Mouse (Mus musculus): Measurements from ENCODE around the gene Tnfaip8l2.

Gene Tnfaip8l2

DNA sequence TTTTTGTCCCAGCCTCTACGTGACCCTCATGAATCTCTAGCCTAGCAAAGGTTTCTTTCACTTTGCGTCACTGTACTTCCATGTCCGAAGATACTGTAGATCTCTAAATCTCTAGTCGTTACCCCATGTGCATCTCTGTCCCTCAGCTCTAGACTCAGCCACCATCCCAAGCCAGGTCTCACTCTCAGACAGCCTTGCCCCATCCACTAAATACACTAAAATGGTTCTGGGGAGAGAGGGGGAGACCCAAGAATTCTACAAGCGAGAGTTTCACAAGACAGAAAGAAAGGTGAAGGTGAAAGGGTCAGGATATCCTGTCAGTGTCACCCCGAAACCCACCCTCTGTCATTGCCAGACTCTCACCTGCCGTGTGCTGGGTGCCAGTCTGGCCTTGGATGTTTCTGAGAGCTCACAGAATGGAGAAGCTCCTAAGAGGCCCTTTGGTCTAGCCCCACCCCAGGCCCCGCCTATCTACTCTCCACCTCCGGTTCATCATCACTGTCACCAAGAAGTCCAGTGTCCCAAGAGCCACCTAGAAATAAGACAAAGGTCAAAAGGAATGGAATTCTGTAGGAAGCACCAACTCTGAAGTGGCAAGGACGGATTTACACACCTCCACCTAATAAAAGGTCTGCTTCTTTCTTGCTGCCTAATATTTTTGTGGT, at the start of gene Tnfaip8l2:
Tnfaip8l2 (minus strand) TSS at position 409 of the 665 bp plus-strand sequence.
- DNase-seq: peak; percentile 96

DNA sequence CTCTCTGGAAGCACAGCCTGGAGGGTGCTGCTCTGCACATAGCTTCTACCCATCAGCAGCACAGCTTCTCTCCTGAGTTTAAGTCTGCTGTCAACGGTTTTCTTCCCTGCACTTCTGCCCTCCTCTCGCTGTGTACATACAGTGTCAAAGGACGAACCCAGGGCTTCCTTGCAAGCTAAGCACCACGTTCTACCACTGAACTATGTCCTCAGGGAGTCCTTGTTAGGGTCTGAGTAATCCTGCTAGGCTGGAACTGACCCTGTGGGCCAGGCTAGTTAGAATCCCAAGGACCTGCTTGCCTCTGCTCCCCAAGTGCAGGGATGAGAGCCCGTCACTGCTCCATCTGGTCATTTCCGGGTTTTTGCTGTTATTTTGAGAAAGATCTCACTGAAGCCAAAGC, 44.7 kb upstream of the Tnfaip8l2 start:
- no peak for DNase-seq

DNA sequence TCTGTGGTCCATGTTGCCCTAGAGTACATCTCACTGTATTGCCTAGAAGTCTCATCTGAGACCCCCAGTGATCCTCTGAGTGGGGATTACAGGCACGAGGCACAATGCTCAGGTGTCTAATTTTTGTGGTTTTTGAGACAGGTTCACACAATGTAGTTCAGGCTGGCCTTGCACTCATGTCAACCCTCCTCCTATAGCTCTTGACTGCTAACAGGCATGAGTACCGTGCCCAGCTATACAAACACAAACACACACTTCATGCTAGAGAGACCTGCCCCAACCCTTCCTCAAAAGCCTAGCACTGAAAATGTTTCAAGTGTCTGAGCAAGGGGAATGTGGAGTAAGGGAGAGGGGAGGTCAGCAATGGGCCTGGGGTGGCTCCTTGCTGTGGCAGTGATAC, 43.9 kb upstream of the Tnfaip8l2 start:
- peak; percentile 75 for DNase-seq

DNA sequence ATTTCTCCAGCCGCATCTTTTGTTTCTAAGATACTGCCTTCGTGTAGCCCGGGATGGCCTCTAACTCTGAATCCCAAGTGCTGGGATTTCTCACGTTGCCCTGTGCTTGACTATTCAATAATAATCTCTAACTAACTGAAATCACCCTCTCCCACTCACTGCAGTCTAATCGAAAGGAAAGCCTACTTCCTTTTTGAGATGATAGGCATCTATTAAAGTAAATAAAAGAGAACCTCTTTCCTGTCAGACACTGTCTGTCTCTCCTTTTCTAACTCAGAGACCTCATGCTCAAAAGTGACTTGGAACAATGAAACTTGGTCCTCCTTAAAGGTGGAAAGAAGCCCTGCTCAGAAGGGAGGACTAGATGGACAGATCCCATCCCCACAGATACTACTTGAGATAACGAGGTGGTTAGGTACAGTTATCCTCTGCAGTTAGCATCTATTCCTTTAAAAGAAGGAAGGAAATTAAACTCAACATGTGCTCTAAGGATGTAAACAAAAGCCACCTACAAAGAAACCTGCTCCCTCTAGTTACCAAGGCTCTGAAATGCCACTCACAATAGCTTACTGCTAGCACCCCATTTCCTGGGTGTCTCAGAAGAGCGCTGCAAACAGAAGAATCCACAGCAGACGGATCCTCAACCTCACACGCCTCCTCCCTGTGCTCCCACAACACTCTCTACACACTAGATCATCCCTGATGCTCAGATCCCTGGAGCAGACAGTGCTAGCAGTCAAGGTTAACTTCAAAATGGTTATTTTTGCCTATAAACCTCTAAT, 42.8 kb upstream of the Tnfaip8l2 start:
- no peak for DNase-seq

DNA sequence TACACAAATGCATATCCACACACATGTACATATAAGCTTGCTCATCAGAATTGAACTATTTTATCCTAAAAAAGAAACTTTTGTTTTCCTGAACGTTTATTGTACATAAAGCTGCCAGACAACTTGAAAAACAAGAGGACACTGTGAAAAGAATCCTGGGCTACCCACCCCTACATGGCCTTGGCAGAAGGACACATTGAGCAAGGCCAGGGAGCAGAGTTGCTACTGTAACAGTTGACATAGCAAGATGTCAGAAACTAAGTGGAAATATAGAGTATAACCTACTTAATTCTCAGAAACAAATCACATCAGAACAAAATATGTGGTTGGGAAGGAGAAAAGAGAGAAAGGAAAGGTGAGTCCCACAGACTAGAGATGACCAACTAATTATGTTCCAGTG, 39.7 kb upstream of the Tnfaip8l2 start:
- DNase-seq: no peak

DNA sequence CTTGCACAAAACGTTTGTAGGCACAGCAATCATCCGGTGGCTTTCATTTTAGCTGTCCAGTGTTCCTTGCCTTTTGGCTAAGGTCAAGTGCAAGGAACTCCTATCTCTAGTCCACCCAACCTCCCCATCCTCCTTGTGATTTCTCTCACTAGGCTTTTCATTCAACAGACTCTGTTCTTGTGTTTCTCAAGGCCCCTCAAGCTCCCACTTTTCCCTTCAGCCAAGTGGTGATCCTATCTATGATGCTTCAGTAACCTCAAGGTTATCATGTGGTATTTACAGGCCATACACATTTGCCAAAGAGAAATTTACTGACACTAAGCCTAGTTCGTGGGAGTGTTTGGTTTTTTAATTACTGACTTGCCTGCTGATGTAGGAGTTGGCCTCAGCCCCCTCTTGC, 37.7 kb upstream of the Tnfaip8l2 start:
- DNase-seq: peak; percentile 51

DNA sequence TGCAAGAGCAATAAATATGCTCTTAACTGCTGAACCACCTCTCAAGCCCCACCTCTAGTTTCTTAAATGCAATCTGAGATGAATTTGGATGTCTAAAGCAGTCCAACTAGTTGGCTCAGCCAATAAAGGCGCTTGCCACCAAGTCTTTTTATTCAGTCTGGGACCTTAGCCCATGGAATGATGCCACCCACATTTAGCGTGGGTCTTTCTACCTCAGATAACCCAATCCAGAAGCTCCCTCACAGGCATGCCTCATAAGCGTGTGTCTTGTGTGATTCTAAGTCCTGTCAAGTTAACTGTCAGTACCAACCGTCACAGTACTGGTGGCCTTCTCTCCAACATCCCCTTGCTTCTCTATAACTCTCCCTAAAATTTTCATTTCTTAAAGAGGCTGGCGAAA, 36.8 kb upstream of the Tnfaip8l2 start:
- DNase-seq: no peak

DNA sequence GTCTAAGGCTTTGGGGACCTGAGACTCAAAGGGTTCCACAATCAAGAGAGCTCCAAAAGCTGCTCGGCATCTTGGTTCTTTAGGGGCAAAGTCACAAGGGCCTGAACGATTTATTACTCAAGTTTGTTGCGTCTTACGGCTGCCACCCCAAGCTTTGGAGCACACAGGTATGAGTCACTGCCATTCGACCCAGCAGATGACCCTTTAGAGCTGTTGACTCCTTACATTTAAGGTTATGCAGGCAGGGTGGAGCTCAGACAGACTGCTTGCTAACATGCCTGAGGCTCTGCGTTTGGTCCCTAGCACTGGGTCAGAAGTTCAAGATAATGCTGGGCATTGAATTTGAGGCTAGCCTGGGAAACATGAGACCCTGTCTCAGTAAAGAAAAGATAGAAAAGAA, 35.4 kb upstream of the Tnfaip8l2 start:
- no peak for DNase-seq

DNA sequence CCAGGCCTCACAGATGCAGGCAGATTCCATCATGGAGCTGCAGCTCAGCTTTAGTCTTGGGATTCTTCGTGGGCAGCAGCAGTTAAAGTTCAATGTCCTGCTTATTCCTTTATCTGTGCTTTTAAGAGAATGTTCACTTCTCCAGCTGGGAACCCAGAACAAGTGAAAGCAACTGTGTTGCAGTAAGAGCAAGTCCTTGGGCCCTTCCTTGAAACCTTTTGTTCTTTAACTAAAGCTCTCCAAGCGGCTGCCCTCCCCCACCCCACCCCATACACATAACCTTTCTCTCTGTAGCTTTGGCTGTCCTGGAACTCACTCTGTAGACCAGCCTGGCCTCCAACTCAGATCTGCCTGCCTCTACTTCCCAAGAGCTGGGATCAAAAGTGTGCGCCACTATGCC, 34.3 kb upstream of the Tnfaip8l2 start:
- DNase-seq: no peak

DNA sequence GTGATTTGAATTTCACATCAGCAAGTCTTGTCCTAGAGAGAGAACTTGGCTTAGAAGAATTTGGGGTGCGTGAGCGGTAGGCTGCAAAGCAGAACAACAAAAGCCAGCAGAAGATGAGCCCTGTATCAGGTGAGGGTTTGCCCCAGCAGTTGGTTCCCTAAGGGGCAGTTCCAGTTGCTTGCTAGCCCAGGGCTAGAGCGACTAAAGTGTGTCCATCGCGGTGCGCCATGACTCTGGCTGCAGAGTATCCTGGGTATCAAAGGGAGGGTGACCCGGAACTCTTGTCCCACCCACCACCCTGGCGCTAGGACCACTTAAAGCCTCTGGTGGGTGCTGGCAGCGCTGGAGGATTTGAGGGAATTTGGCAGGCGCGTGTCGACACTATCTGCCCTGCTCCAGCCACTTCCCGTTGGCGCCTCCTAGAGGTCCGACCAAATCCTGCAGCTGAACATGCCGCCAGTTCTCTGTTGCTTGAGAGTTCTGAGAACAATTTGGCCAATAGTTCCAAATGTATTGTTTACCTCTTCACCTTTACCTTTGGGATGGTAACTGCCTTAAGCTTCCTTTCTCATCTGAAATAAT, 31.9 kb upstream of the Tnfaip8l2 start:
- DNase-seq: peak; percentile 97

DNA sequence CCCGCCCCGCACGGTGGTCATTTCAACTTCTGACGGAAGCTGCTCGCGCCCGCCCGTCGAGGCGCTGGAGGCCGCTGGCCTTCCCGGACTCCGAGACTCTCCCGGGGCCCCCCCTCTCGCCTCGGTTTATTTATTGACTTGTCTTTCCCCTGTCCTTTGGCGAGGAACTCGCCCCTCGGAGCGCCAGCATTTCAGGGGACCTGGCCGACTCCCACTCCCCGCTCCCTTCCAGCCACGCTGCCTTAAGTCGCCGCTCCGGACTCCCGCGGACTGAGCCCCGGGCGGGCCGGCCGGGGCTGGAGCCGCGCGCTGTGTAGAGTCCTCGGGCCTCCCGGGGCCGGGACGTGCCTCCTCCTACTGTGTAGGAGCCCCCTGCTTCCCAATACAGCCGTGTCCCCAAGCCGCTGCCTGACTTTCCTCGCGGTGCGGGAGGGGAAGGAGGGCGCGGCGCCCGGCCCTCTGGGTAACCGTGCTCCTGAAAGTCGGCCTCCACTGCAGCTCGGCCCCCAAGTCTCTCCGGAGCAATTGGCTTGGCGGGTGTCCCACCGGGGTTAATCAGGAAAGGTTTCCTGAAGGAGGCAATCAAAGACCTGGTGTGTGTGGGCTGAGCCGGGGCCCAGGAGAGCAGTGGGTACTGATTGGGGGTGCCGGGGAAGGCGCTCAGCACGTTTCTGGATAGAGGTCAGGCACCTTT, 31.2 kb upstream of the Tnfaip8l2 start:
- peak; percentile 91 for DNase-seq

DNA sequence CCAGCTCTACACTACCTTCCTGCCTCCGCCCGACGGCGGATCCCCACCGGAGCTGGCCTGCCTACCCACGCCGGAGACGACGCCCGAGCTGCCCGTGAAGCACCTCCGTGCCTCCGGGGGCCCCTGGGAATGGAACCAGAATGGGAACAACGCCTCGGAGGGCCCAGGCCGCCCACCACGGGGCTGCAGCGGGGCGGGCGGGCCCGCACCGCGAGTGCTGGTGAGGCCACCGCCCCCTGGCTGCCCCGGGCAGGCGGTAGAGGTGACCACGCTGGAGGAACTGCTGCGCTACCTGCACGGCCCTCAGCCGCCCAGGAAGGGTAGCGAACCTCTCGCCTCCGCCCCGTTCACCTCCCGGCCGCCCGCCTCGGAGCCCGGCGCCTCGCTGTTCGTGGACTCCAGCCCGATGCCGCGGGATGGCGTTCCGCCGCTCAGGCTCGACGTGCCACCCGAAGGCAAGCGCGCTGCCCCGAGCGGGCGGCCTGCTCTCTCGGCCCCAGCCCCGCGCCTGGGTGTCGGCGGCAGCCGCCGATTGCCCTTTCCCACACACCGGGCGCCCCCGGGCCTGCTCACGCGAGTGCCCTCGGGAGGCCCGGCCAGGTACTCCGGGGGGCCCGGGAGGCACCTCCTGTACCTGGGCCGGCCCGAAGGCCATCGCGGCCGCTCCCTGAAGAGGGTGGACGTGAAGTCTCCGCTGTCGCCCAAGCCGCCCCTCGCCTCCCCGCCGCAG, 30.5 kb upstream of the Tnfaip8l2 start:
- DNase-seq: peak; percentile 92

DNA sequence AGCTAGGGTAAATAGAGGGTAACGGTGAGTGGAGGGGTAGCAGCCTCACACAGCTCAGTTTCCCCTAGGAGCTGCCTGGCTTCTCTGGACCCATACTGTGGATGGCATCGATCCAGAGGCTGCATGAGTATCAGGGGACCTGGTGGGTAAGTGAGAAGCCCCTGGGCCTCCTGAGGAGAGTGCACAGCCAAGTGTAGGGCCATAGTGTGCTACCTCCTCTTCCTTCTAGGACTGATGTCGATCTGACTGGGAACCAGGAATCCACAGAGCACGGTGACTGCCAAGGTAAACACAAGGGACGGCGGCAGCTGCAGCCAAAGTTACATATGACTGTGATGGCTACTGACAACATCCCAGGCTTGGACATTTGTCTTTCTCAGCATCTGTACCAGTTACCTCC, 28.9 kb upstream of the Tnfaip8l2 start:
- peak; percentile 90 for DNase-seq

DNA sequence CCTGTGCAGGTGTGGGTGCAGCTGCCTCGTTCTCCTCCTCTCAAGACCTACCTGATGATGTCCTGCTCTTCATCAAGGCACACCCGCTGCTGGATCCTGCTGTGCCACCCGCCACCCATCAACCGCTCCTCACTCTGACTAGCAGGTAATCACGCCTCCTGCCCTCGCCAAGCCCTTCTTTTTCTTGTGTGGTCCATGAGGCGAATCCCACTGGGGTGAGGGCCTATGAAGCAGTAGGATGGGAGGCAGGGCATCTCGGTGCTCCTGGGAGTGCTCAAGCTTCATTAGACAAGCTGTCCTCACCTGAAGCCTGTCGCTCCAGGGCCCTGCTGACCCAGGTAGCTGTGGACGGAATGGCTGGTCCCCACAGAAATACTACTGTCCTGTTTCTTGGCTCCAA, 27.8 kb upstream of the Tnfaip8l2 start:
- DNase-seq: peak; percentile 90

DNA sequence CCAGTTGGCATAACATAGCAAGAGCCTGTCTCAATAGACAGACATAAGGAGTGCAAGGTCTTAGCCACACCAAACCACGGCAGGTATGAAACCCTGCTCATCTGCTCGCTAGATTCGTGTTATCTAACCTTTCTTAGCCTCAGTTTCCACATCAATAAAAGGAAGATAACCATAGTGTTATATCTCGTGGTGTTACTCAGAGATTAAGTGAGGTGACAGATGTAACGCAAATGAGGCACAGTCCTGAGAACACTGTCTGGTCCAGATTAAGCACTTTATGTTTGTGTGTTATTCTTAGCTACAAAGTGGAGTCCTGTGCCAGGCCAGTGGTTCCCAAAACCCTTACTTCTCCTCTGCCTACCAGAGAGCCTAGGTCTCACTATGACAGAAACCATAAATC, 22.7 kb upstream of the Tnfaip8l2 start:
- no peak for DNase-seq

DNA sequence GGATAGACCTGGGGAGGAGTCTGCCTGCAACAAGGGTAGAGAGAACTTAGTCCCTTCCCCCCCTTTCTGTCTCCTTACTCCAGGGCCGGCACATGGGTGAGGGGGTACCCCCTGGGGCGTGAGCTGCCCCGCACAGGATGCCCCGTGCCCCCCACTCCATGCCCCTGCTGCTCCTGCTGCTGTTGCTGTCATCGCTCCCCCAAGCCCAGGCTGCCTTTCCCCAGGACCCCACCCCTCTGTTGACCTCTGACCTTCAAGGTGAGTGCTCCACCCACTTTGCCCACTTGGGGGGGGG, 22.0 kb upstream of the Tnfaip8l2 start:
- DNase-seq: peak; percentile 91

DNA sequence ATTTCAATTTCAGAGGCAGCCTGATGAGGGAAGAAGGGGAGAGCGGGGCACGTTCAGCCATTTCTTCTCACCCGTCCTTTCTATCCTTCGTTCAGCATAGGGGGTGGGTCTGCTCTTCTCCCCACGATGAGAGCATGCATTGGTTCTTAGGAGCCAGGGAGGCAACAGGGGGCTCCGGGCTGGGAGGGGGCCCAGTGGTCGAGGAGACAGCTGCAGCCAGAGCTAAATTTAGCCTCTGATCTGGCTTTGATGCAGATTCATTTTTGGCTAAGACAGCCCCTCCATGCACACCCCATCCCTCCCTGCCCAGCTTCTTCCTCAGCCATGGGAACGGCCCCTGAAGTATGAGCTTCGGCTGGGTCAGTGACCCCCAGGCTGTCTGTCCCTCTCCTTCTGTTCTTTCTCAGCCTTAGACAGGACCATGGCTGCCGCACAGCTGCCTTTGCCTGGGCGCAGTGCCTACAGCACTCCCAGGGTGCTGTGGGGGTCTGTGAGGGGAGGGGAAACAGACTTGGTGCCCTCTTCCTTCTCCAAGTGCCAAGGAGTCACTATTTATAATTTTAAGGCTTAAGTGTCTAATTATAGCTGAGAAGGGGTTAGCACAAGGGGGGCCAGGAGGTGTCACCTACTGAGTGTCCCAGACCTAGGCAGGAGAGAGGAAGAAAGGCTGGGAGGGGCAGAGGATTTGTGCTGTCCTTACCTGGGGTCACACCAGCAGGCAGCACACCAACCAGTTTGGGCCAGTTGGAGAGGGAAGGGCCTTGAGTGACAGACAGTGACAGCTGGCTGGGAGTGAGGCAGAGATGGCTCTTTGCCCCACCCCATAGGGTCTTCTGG, 21.5 kb upstream of the Tnfaip8l2 start:
- peak; percentile 91 for DNase-seq

DNA sequence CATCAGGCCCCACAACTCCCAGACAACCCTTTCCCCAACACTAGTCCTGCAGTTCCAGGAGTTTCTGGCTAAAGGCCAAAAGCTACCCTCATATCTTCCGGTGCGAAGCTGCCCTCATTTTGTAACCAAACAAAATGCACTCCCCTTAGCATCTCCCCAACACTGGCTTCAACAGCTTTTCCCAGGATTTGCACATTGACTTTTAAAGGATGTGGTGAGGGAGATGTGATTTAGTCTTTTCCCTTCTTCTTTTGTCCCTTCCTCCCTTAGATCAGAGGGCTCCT, 20.1 kb upstream of the Tnfaip8l2 start:
- DNase-seq: no peak

DNA sequence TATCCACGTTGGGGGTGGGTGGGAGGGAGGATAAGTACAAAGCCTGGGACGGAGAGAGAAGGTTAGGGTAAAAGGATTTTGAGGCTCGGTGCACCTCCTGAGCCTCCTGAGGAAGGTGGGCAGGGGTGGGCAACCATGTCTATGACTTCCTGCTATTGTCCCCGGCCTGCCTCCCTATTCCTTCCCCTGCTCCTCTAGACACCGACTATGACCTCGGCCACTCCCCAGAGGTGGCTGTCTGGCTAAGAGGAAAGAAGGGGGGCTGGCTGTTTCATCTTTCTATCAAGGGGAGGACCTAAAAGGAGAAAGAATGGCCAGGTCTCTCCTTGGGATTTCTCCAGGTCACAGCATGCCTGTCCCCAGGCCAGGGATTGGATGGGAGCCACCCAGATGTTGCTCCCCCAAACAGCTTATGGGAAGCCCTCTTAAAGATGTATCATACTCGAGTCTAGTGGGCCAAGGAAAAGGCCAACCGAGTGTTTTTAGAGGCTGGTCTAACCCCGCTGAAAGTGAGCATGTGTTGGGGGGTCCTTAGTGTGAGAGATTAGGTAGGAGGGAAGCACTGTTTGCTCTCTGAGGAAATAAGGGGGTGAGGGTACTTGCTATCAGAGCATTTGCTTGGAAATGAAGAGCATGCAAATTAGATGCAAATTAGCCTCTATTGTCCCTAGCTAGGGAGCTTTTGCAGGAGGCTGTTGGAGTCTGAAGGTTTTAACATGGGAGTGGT, 19.6 kb upstream of the Tnfaip8l2 start:
- DNase-seq: peak; percentile 89

DNA sequence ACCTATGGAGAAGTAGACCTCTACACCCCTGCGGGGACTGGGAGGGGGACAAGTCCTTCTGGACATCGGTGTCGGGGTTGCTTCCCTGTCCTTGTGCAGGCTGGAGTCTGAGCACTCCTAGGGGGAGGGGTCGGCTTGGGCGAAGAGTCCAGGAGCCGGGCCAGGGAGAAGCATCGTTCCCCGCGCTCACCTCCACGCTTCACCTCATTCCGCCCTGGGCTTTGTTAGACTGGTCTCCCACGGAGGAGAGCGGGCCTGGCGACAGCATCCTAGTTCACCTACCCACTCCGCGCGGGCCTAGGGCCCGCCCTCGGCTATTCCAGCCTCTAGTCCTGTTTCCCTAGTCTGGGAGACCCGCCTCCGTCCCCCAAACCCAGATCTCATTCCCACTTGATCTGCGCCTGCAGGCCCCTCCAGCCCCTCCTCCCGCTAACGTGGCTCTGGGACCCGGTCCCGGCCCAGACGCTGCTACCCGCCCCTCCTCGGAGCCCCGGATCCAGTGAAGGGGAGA, 18.9 kb upstream of the Tnfaip8l2 start:
- peak; percentile 93 for DNase-seq
